Mouse (Mus musculus) embryonic facial prominence, embryonic 14.5 days (tissue): ENCODE data around the gene Rfesd. TPM values are rescaled to one million over a fixed set of nuclear protein-coding genes. Genes with fewer than 3 reads are reported as not detected.

Source experiments
- ATAC-seq: fragments of 200-750 bp; cut with Nextera tagmentation; 2 replicates; pipeline ENCODE4 v1.8.0; 2017; ENCODE audit warnings: low read depth, moderate number of reproducible peaks, moderate TSS enrichment
- DNase-seq: peaks from one replicate; pipeline ENCODE4 v3.0.0-alpha.2; 2015; ENCODE audit warnings: low spot score
- H3K27ac ChIP-seq: fragments of 300-500 bp; sonication (generic); replicated peaks from 2 replicates; pipeline ENCODE4 v1.5.1; 2014; ENCODE audit warnings: low read depth, mild to moderate bottlenecking, low read length, moderate library complexity
- H3K27me3 ChIP-seq: fragments of 300-500 bp; sonication (generic); replicated peaks from 2 replicates; pipeline ENCODE4 v1.6.1; 2014; ENCODE audit warnings: low read length; ENCODE audit not compliant: control insufficient read depth, insufficient read depth
- H3K36me3 ChIP-seq: fragments of 300-500 bp; sonication (generic); 2 replicates; pipeline ENCODE4 v1.6.1; 2014; ENCODE audit warnings: low read length, mixed read lengths; ENCODE audit not compliant: control insufficient read depth, insufficient read depth
- H3K4me1 ChIP-seq: fragments of 300-500 bp; sonication (generic); 2 replicates; pipeline ENCODE4 v1.6.1; 2014; ENCODE audit warnings: antibody characterized with exemption, low read length; ENCODE audit not compliant: control insufficient read depth, insufficient read depth
- H3K4me2 ChIP-seq: fragments of 300-500 bp; sonication (generic); 2 replicates; pipeline ENCODE4 v1.6.1; 2014; ENCODE audit warnings: low read depth, mild to moderate bottlenecking, low read length, moderate library complexity, mixed read lengths
- H3K4me3 ChIP-seq: fragments of 300-500 bp; sonication (generic); 2 replicates; pipeline ENCODE4 v1.5.1; 2014; ENCODE audit warnings: low read depth, mild to moderate bottlenecking, low read length
- H3K9ac ChIP-seq: fragments of 300-500 bp; sonication (generic); 2 replicates; pipeline ENCODE4 v1.6.1; 2014; ENCODE audit warnings: low read depth, mild to moderate bottlenecking, low read length, moderate library complexity, mixed read lengths
- H3K9me3 ChIP-seq: fragments of 300-500 bp; sonication (generic); 2 replicates; pipeline ENCODE4 v1.6.1; 2016; ENCODE audit warnings: low read length; ENCODE audit not compliant: control insufficient read depth
- WGBS: fragments of 180-500 bp; shearing (Covaris S2); extraction: QIAGEN DNeasy Blood & Tissue Kit; methylation state at CpG from one replicate; pipeline ENCODE4 v1.1.7; 2014; 5-methylcytosine and 5-hydroxymethylcytosine counted together
- polyA plus RNA-seq: library from polyadenylated mRNA; unstranded; fragments of >200 nt; fragmentation: Nextera tagmentation; extraction: Ambion mirVana; gene quantifications from 2 replicates; pipeline ENCODE4 v1.2.1, GENCODE M21; 2014

Rfesd gene
- polyA plus RNA-seq, 1 experiment from 2014 or later, result 16.6 TPM

- no peaks in the 10 kb centered on the region for H3K27me3 ChIP-seq
- H3K36me3 ChIP-seq, result no peaks in the 10 kb centered on the region
- H3K9me3 ChIP-seq, result no peaks in the 10 kb centered on the region
- no peak within 1 kb of the TSS for H3K9ac ChIP-seq
- ATAC-seq (no peak), DNase-seq (no peak)
- no peak within 1 kb of the TSS for H3K4me2 ChIP-seq
- 81% methylated on average over 1 of the region's 1 CpGs for WGBS
- no peak within 1 kb of the TSS for H3K4me3 ChIP-seq
- no peaks in the 10 kb centered on the region for H3K4me1 ChIP-seq
- H3K27ac ChIP-seq, result no peak within 1 kb of the TSS
These were observed 51.7 kb downstream of the Rfesd start, which contains the start of gene Spata9 for GRCm38 (mm10) chr13:75966850-75967249. Gene Spata9 (plus strand): TSS chr13:75967150.

- H3K4me1 ChIP-seq, result no peaks in the 10 kb centered on the region
- H3K4me2 ChIP-seq, result no peak overlapping the region
- no peak overlapping the region for H3K27ac ChIP-seq
- ATAC-seq (no peak), DNase-seq (no peak)
- no peaks in the 10 kb centered on the region for H3K27me3 ChIP-seq
- no peak overlapping the region for H3K4me3 ChIP-seq
- H3K36me3 ChIP-seq, result no peaks in the 10 kb centered on the region
- no peaks in the 10 kb centered on the region for H3K9me3 ChIP-seq
- H3K9ac ChIP-seq, result no peak overlapping the region
These were observed 63.0 kb downstream of the Rfesd start for GRCm38 (mm10) chr13:75955357-75955992.

Other genes with a start within 250 kb of the Rfesd start
- gene Glrx, start 178.9 kb downstream of the Rfesd start, polyA plus RNA-seq, result 38.0 and 41.7 TPM in 2 replicates
- 43.0 and 47.6 TPM in 2 replicates for gene Rhobtb3, start 74.8 kb downstream of the Rfesd start, polyA plus RNA-seq
- 0.72 and 0.93 TPM in 2 replicates for gene Spata9, start 51.6 kb downstream of the Rfesd start, polyA plus RNA-seq
- 0.31 and 0.46 TPM in 2 replicates for gene Gpr150, start 38.3 kb upstream of the Rfesd start, polyA plus RNA-seq
- gene Arsk, start 79.9 kb upstream of the Rfesd start, polyA plus RNA-seq, result 10.5 and 11.4 TPM in 2 replicates
- gene Ttc37, start 80.0 kb upstream of the Rfesd start, polyA plus RNA-seq, result 19.6 and 20.9 TPM in 2 replicates